Mouse (Mus musculus) stomach, embryonic 16.5 days (tissue): ENCODE measurements around the gene Sesn1. TPM values are rescaled to one million over a fixed set of nuclear protein-coding genes. Genes with fewer than 3 reads are reported as not detected.

Source experiments
- ATAC-seq: fragments of 200-750 bp; cut with Nextera tagmentation; 2 replicates; pipeline ENCODE4 v1.8.0; 2017; ENCODE audit warnings: moderate number of reproducible peaks, moderate TSS enrichment; ENCODE audit not compliant: insufficient read depth, low FRiP score
- H3K27ac ChIP-seq: fragments of 300-500 bp; sonication (generic); 2 replicates; pipeline ENCODE4 v1.5.1; 2014; ENCODE audit warnings: low read length
- H3K27me3 ChIP-seq: fragments of 300-500 bp; sonication (generic); 2 replicates; pipeline ENCODE4 v1.6.1; 2014; ENCODE audit warnings: low read length, control low read depth, mixed read lengths; ENCODE audit not compliant: control insufficient read depth, insufficient read depth
- H3K36me3 ChIP-seq: fragments of 300-500 bp; sonication (generic); 2 replicates; pipeline ENCODE4 v1.6.1; 2014; ENCODE audit warnings: low read length; ENCODE audit not compliant: control insufficient read depth, insufficient read depth
- H3K4me1 ChIP-seq: fragments of 300-500 bp; sonication (generic); 2 replicates; pipeline ENCODE4 v1.6.1; 2014; ENCODE audit warnings: low read length, control low read depth, mixed read lengths; ENCODE audit not compliant: control insufficient read depth, insufficient read depth
- H3K4me2 ChIP-seq: fragments of 300-500 bp; sonication (generic); 2 replicates; pipeline ENCODE4 v1.6.1; 2014; ENCODE audit warnings: low read depth, low read length, mixed read lengths
- H3K4me3 ChIP-seq: fragments of 300-500 bp; sonication (generic); replicated peaks from 2 replicates; pipeline ENCODE4 v1.5.1; 2014; ENCODE audit warnings: mild to moderate bottlenecking, low read length
- H3K9ac ChIP-seq: fragments of 300-500 bp; sonication (generic); 2 replicates; pipeline ENCODE4 v1.6.1; 2014; ENCODE audit warnings: low read length
- H3K9me3 ChIP-seq: fragments of 300-500 bp; sonication (generic); replicated peaks from 2 replicates; pipeline ENCODE4 v1.6.1; 2016; ENCODE audit warnings: low read length, control low read depth; ENCODE audit not compliant: control insufficient read depth
- WGBS: fragments of 180-500 bp; shearing (Covaris S2); extraction: QIAGEN DNeasy Blood & Tissue Kit; methylation state at CpG from one replicate; pipeline ENCODE4 v1.1.7; 2014; 5-methylcytosine and 5-hydroxymethylcytosine counted together
- polyA plus RNA-seq: library from polyadenylated mRNA; unstranded; fragments of >200 nt; fragmentation: Nextera tagmentation; extraction: Ambion mirVana; gene quantifications from 2 replicates; pipeline ENCODE4 v1.2.1, GENCODE M21; 2015

Gene Sesn1
- polyA plus RNA-seq, 1 experiment from 2014 or later: 34.2 TPM

DNA sequence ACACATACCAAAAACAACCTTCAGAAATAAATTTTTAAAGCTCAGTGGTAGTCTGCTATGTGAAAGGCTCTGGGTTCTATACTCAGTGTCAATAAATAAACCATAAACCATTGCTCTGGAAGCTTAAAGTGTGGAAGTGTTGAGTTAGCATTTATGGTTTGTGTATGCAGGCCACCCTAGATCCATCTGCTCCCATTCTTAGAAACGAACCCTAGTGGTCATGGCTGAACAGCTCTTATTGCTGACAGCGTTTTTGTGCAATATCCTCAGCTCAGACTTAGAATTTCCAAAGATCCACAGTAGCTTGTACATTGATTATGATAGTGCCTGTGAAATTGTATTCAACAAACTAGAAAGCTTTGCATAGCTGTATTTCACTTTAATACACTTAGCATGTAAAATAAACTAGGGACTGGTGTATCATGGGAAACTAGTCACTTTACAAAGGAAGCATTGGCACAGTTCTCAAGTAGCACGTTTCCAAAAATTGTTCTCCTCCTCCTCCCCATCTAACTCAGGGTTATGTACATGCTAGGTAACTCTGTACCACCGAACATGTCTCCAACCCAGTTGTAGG, 78.7 kb downstream of the Sesn1 start:
- Histone ChIP-seq H3K9ac (no peak overlapping the region), H3K27ac (no peak overlapping the region), H3K4me1 (peaks cover 10% of the 10 kb centered on the region), H3K4me3 (peak overlapping the region; percentile 80; the same call in 1 of the 2 replicates), H3K27me3 (no peaks in the 10 kb centered on the region), H3K9me3 (no peaks in the 10 kb centered on the region), H3K4me2 (peak overlapping the region; percentile 85), H3K36me3 (no peaks in the 10 kb centered on the region)
- 49% methylated on average over 4 of the region's 4 CpGs for whole genome bisulfite sequencing
- no peak for ATAC-seq

DNA sequence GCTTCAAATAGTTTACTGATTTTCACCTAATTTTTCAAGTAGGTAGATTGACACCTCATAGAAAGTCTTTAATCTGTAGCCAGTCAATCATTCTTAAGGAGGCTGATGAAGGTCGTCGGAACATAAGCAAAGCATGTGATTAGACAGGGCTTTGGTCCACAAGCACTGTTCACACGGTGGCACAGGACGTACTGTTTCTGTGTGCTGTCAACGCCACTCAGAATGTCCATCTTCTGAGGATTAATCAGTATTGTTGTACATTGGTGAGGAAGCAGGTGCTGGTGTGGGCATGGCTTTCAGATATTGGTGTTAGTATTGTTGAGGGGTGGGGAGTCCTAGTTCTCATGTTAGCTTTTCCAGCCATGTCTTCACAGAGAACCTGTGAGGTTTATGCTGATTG, 79.8 kb downstream of the Sesn1 start:
- Histone ChIP-seq H3K36me3 (no peaks in the 10 kb centered on the region), H3K4me2 (no peak overlapping the region), H3K4me1 (peaks cover 19% of the 10 kb centered on the region), H3K27ac (no peak overlapping the region), H3K4me3 (no peak overlapping the region), H3K9me3 (no peaks in the 10 kb centered on the region), H3K27me3 (no peaks in the 10 kb centered on the region), H3K9ac (no peak overlapping the region)
- no peak for ATAC-seq
- 61% methylated on average over 5 of the region's 5 CpGs for WGBS

DNA sequence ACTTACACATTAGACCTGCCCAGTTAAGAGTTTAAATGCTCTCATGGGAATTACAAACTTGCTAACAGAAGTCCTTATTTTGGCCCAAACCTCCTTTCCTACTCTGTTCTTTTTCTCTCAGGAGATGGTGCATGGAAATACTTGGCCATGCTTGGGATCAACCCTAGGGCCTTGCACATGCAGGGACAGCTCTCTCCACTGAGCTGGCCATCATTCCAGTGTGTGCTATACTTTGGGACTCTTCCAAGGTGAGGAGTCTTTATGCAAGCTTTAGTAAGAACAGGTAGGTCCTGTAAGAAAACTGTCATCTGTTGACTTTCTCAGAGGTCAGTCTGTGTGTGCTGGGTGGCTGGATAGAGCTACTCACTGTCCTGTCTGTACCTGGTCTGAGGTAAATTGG, 80.8 kb downstream of the Sesn1 start:
- no peaks in the 10 kb centered on the region for H3K36me3 ChIP-seq
- H3K4me3 ChIP-seq: no peak overlapping the region
- no peaks in the 10 kb centered on the region for H3K9me3 ChIP-seq
- no peak overlapping the region for H3K4me2 ChIP-seq
- no peaks in the 10 kb centered on the region for H3K27me3 ChIP-seq
- H3K27ac ChIP-seq: no peak overlapping the region
- no peak overlapping the region for H3K9ac ChIP-seq
- H3K4me1 ChIP-seq: peaks cover 21% of the 10 kb centered on the region
- no peak for ATAC-seq

DNA sequence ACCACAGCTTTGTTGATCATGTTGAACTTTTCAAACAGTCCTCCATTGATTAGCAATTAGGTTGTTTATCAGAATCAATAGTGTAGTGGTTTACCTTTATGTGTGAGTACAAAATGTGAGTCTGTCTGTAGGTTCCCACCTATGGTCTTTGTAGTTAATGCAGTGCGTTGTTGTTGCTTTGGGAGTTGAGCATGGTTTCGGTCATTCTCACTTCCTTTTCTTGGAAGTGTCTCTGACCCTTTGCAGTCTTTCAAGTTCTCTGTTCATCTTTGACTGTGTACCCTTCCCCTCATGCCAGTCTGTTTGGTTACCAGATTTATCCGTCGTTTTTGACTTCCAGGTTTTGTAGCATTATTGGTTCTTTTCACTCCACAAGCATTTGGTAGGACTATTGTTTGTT, 81.6 kb downstream of the Sesn1 start:
- no peak for ATAC-seq
- no peak overlapping the region for H3K4me3 ChIP-seq
- H3K9me3 ChIP-seq: no peaks in the 10 kb centered on the region
- WGBS: 80% methylated on average over 4 of the region's 4 CpGs
- no peak overlapping the region for H3K4me2 ChIP-seq
- no peaks in the 10 kb centered on the region for H3K27me3 ChIP-seq
- H3K27ac ChIP-seq: no peak overlapping the region
- H3K36me3 ChIP-seq: peaks cover 4% of the 10 kb centered on the region; the same call in 1 of the 2 replicates
- no peak overlapping the region for H3K9ac ChIP-seq
- H3K4me1 ChIP-seq: peaks cover 21% of the 10 kb centered on the region

DNA sequence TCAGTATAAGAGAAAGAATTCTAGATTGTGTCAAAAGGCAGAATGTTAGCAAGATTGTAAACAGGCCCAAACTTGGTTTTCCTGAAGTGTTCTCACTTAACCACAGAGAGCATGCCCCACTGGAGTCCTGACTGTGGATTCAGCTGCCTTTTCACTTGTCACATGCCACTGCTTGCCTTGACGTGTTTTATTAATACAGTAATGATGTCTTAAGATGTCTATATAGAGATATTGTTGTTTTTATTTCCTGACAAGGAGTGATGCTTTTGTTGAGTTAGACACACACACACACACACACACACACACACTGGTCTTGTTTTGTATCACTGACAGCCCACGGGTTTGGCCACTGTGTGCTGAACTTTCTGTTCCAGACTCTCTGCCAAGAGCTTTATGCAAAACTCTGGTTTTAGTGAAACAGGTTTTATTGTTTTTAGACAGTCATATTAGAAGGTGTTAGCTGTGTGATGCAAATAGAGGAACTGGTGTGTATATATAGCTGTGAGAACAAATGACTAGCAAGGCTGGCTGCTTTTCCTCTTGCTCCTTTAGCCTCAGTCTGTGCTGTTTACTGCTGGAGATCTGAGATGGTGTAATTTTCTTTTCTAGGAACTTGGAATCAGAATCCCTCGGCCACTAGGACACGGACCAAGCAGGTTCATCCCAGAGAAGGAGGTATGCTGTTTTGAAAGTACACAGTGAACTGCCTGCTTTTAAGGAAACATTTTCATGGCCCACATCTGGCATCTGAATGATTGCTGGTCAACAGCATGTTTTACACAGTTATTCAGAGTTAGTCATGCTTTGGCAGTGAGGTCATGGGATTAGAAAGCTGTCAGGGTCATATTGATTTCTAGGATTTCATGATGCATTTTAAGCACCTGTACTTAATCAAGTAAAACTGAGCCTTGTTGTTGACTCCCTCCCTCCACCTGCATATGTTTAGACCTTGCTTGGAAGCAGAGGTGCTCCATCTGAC, 84.0 kb downstream of the Sesn1 start:
- WGBS: 35% methylated on average over 4 of the region's 4 CpGs
- ATAC-seq: no peak

DNA sequence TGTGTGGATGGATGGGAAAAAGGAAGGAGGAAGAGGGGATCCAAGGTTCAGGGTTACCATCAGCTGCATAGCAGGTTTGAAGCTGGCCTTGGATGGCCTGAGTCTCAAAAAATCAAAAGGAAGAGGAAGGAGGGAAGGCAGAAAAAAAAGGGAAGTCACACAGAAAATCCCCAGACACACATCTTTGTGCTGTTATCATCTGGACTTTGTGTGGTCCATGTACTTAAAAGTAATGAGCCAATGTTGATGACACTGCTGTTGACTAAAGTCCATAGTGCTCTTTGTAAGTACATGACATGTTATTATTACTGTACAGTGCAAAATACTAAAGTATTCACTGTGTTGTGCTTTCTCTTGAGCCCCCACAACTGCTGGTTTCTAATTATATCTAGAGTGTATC, 86.7 kb downstream of the Sesn1 start:
- H3K9me3 ChIP-seq: no peaks in the 10 kb centered on the region
- H3K4me3 ChIP-seq: no peak overlapping the region
- ATAC-seq: no peak
- H3K27me3 ChIP-seq: no peaks in the 10 kb centered on the region
- H3K4me1 ChIP-seq: peaks cover 13% of the 10 kb centered on the region
- no peak overlapping the region for H3K4me2 ChIP-seq
- H3K27ac ChIP-seq: no peak overlapping the region
- H3K36me3 ChIP-seq: peaks cover 14% of the 10 kb centered on the region
- no peak overlapping the region for H3K9ac ChIP-seq

More for the DNA sequence above, 84.0 kb downstream of the Sesn1 start:
- peak overlapping the region; percentile 16 for H3K27ac ChIP-seq
- H3K4me1 ChIP-seq: peaks cover 18% of the 10 kb centered on the region
- H3K36me3 ChIP-seq: peaks cover 11% of the 10 kb centered on the region
- no peak overlapping the region for H3K4me3 ChIP-seq
- H3K9ac ChIP-seq: no peak overlapping the region
- H3K9me3 ChIP-seq: no peaks in the 10 kb centered on the region
- H3K4me2 ChIP-seq: no peak overlapping the region
- no peaks in the 10 kb centered on the region for H3K27me3 ChIP-seq

DNA sequence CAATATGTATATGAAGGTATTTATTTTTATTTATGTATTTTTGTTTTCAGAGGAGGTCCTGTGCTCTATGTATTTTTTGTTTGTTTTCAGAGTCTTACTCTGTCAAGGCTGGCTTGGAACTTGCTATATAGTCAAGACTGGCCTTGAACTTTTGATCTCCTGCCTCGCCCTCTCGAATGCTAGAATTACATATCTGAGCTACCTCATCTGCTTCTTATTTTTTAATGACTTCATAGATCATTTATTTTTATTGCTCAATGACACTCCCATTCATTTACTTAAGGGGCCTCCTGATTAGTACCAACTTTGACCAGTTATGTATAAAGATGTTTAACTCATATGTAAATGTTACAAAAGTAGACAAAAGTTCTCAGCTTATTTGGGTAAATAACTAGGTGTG, 87.1 kb downstream of the Sesn1 start:
- Histone ChIP-seq H3K9ac (no peak overlapping the region), H3K4me1 (peaks cover 13% of the 10 kb centered on the region), H3K27ac (no peak overlapping the region), H3K9me3 (no peaks in the 10 kb centered on the region), H3K4me3 (no peak overlapping the region), H3K27me3 (no peaks in the 10 kb centered on the region), H3K36me3 (peaks cover 14% of the 10 kb centered on the region), H3K4me2 (no peak overlapping the region)
- WGBS: 89% methylated on average over 2 of the region's 2 CpGs
- ATAC-seq: no peak

DNA sequence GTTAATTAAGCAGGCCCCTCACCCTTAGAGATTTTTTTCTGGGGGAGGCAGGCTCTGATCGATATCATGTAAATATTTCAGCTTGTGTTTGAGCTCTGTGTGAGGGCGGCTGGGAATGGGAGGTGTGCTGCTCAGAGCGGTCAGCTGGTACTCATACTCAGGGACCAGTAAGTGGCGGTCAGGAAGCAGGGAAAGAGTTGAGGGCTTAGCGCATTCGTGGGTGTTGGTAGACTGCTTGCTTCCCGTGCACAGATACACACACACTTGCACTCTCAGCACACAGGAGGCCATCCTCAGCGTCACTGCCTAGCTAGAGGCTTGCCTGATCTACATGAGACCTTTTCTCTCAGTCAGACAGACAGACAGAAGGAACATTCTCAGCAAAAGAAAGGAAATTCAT, 91.7 kb downstream of the Sesn1 start:
- H3K27me3 ChIP-seq: no peaks in the 10 kb centered on the region
- no peak overlapping the region for H3K4me3 ChIP-seq
- H3K27ac ChIP-seq: no peak overlapping the region
- no peak overlapping the region for H3K9ac ChIP-seq
- WGBS: 85% methylated on average over 8 of the region's 8 CpGs
- no peak for ATAC-seq
- no peaks in the 10 kb centered on the region for H3K9me3 ChIP-seq
- no peaks in the 10 kb centered on the region for H3K4me1 ChIP-seq
- no peak overlapping the region for H3K4me2 ChIP-seq
- peaks cover 11% of the 10 kb centered on the region for H3K36me3 ChIP-seq

DNA sequence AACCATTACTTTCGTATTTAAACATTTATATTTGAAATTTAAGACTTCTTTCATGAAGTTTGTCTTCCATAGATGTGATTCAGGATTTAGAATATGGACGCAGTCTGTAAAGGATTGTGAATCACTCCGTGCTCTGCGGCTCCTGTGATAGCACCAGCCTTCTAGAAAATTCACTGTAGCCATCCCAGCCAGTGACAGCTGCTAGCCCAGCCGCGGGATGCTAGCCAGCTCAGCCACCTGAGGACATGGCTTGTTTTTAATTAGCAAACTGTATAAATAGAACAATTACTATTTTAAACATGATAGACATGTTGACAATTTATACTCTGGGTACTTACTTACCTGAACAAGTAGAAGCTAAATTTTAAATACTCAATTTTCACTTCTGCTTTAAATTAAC, 92.1 kb downstream of the Sesn1 start:
- H3K4me3 ChIP-seq: no peak overlapping the region
- no peak overlapping the region for H3K27ac ChIP-seq
- no peak overlapping the region for H3K9ac ChIP-seq
- H3K4me2 ChIP-seq: no peak overlapping the region
- no peak for ATAC-seq
- H3K9me3 ChIP-seq: no peaks in the 10 kb centered on the region
- H3K27me3 ChIP-seq: no peaks in the 10 kb centered on the region
- 91% methylated on average over 6 of the region's 6 CpGs for WGBS
- H3K36me3 ChIP-seq: peaks cover 12% of the 10 kb centered on the region
- no peaks in the 10 kb centered on the region for H3K4me1 ChIP-seq
